Mouse (Mus musculus) cerebellum, postnatal 36 days (tissue): ENCODE measurements around the gene Fbxo10.
"Not testable (repeated sequence)": the region's sequence is repeated elsewhere in the genome, so short reads cannot be mapped to it uniquely, and the experiment has no call there.

ENCODE experiments used
- DNase-seq, 2 experiments: peaks; one replicate each; pipeline ENCODE4 v3.0.0; 2021 to 2022; ENCODE audit warnings: mixed read lengths in 2 of 2

Fbxo10 gene

GRCm38 (mm10) chr4:45084021-45084894 is at the start of gene Fbxo10:
Gene Fbxo10 (minus strand): TSS chr4:45084604.
- peak; percentile 85 to 93 for DNase-seq

- no peak for DNase-seq
These were observed 46.6 kb upstream of the Fbxo10 start for GRCm38 (mm10) chr4:45131021-45131420.

- DNase-seq, result no peak
These were observed 36.9 kb upstream of the Fbxo10 start for GRCm38 (mm10) chr4:45121311-45121710.

GRCm38 (mm10) chr4:45108456-45109110 is 24.2 kb upstream of the Fbxo10 start:
- peak in 1 of 2 experiments; percentile 9 for DNase-seq

GRCm38 (mm10) chr4:45107601-45108277 is 23.3 kb upstream of the Fbxo10 start, which contains the start of gene Tomm5:
Gene Tomm5 (minus strand): TSS chr4:45108114.
- peak; percentile 90 to 93 for DNase-seq

- DNase-seq, result no peak
These were observed 22.7 kb upstream of the Fbxo10 start for GRCm38 (mm10) chr4:45107066-45107465.

- DNase-seq, result no peak
These were observed 22.0 kb upstream of the Fbxo10 start for GRCm38 (mm10) chr4:45106409-45106808.

GRCm38 (mm10) chr4:45097198-45097872 is 12.9 kb upstream of the Fbxo10 start:
- DNase-seq, result peak; percentile 68 to 70

GRCm38 (mm10) chr4:45084895-45085290 is 489 bp upstream of the Fbxo10 start:
- no peak for DNase-seq

- DNase-seq, result peak in 1 of 2 experiments; percentile 11
These were observed 917 bp downstream of the Fbxo10 start for GRCm38 (mm10) chr4:45083487-45083886.

- DNase-seq, result no peak
These were observed 1.5 kb downstream of the Fbxo10 start for GRCm38 (mm10) chr4:45082951-45083350.

GRCm38 (mm10) chr4:45081041-45081440 is 3.4 kb downstream of the Fbxo10 start:
- DNase-seq, result peak; percentile 49 to 55

- DNase-seq, result no peak
These were observed 10.9 kb downstream of the Fbxo10 start for GRCm38 (mm10) chr4:45073544-45073943.

GRCm38 (mm10) chr4:45072261-45072973 is 12.0 kb downstream of the Fbxo10 start:
- DNase-seq, result no peak

- DNase-seq, result no peak
These were observed 16.7 kb downstream of the Fbxo10 start for GRCm38 (mm10) chr4:45067742-45068141.

GRCm38 (mm10) chr4:45066036-45066730 is 18.2 kb downstream of the Fbxo10 start:
- no peak for DNase-seq

GRCm38 (mm10) chr4:45064577-45064976 is 19.8 kb downstream of the Fbxo10 start:
- no peak for DNase-seq

- not testable (repeated sequence) for DNase-seq
These were observed 20.6 kb downstream of the Fbxo10 start for GRCm38 (mm10) chr4:45063836-45064235.

GRCm38 (mm10) chr4:45055451-45055850 is 29.0 kb downstream of the Fbxo10 start:
- peak; percentile 37 to 41 for DNase-seq

- DNase-seq, result peak; percentile 9 to 18
These were observed 29.5 kb downstream of the Fbxo10 start for GRCm38 (mm10) chr4:45054862-45055261.

- DNase-seq, result no peak
These were observed 36.4 kb downstream of the Fbxo10 start for GRCm38 (mm10) chr4:45047956-45048355.
